Mouse (Mus musculus) lung, adult 2 months (tissue): Measurements from ENCODE around the gene Ncapd2.

ENCODE experiments used
- CTCF ChIP-seq: fragments of 200-500 bp; IDR thresholded peaks from 2 replicates; pipeline ENCODE4 v1.5.1; 2011; ENCODE audit warnings: mild to moderate bottlenecking, low read length, control low read depth; ENCODE audit not compliant: insufficient read depth
- POLR2A ChIP-seq: fragments of 200-500 bp; IDR thresholded peaks from 2 replicates; pipeline ENCODE4 v1.6.1; 2011; ENCODE audit warnings: low read depth, mild to moderate bottlenecking, control low read depth, low read length, borderline replicate concordance; ENCODE audit errors: extremely low read depth

DNA sequence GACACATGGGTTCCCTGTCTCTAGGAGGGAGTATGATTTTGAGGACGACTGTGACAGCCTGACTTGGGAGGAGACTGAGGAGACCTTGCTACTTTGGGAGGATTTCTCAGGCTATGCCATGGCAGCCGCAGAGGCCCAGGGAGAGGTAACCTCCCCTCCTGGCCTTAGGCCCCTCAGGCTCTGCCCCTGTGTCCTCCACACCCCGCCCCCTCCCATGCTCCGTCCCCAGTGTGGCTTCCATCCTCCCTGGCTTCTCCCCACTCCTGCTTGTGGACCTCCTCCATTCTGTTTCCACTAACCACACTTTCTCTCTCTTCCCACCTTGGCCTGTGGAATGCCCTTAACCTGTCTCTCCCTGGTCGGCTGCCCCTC is 38.5 kb downstream of the Ncapd2 start:
- TF ChIP-seq CTCF (no peak), POLR2A (no peak)
